Mouse (Mus musculus): ENCODE data around the gene Syn2.
"Not testable (repeated sequence)": the region's sequence is repeated elsewhere in the genome, so short reads cannot be mapped to it uniquely, and the experiment has no call there.

Gene Syn2

DNA sequence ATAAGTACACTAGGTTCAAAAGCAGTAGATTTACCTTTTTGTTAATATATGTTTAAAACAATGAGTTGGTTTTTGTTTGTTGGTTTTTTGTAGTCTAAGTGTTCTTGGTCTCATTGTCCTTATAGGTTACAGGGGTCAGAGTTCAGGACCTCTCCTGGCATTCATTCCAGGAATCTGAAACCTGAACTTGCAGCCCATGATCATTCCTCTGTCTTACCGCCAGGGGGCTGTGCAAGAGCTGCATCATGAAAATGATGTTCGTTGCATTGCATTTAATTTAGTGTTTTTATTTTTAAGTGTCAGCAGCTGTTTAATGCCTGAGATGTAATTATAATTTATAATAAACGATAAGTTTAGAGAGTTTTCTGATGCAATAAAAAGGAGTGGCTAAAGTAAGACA is 40.1 kb downstream of the Syn2 start:
- DNase-seq (ENCODE audit: low spot score) = peak; percentile 1

- DNase-seq (ENCODE audit: low spot score) = peak; percentile 7
Measured at GRCm38 (mm10) chr6:115178826-115179225, 44.1 kb downstream of the Syn2 start.

DNA sequence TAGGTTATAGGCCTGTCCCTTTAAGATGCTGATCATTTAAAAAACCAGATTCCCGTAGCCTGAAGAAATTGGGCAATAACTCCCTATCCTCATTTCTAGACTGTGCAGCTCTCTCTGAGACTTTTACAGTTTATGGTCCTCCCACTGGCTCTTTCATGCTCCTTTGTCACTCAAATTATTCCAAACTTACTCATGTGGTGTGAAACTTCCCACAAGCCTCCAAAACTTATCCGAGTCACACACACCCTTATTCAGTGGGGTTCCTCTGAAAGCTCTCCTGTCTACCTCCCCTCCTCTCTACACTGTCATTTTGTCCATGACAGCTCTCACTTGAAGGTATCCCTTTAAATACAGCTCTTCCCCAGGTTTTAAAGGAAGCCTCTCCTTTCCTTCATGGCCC is 46.4 kb downstream of the Syn2 start:
- DNase-seq (ENCODE audit: low spot score) = no peak

- no peak for DNase-seq (ENCODE audit: low spot score)
Measured at GRCm38 (mm10) chr6:115191111-115191510, 56.4 kb downstream of the Syn2 start.

GRCm38 (mm10) chr6:115200753-115201152 is 66.1 kb downstream of the Syn2 start:
- no peak for DNase-seq (ENCODE audit: low spot score)

GRCm38 (mm10) chr6:115203029-115203428 is 68.3 kb downstream of the Syn2 start:
- DNase-seq (ENCODE audit: low spot score) = no peak

- DNase-seq (ENCODE audit: low spot score) = no peak
Measured at GRCm38 (mm10) chr6:115210187-115210586, 75.5 kb downstream of the Syn2 start.

GRCm38 (mm10) chr6:115210820-115211219 is 76.1 kb downstream of the Syn2 start:
- DNase-seq (ENCODE audit: low spot score) = no peak

- DNase-seq (ENCODE audit: low spot score) = peak; percentile 55
Measured at GRCm38 (mm10) chr6:115212132-115212903, 77.6 kb downstream of the Syn2 start.

DNA sequence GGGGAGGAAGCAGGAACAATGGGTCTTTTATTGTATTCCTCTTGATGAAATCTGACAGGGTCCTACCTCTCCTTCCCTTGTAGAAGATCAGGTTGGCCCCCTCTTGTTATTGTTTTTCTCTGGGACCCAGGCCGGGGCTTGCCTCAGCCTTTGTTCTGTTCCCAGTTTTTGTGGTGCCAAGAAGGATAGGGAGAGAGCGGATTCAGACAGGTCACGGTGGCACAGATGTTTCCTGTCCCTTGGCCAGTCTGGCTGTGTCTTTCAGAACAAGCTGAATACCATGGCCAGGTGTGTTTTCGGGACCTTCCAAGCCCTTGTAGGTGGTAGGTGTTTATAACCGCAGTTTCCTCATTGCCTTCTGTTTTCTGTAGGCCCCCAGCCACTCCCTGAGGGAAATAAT is 78.4 kb downstream of the Syn2 start:
- no peak for DNase-seq (ENCODE audit: low spot score)

DNA sequence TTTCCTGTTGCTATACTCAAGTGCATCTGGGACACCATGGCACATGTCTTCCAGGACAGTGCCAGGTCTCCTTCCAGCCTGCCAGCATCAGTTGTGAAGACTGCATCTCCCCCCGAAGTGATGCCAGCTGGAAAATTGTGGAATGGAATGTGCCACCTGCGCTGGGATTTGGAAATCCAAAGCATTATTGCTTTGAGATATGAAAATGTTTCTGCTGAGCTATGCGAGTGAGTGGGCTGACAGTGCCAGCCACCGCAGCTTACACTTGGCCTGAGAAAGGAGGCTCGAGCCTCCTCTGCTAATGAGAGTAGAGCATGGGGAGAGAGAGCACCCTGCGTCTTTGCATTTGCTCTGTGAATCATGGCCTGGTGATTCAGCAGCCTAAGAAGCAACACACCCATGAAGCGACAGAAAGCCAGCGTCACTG is 86.5 kb downstream of the Syn2 start:
- no peak for DNase-seq (ENCODE audit: low spot score)

DNA sequence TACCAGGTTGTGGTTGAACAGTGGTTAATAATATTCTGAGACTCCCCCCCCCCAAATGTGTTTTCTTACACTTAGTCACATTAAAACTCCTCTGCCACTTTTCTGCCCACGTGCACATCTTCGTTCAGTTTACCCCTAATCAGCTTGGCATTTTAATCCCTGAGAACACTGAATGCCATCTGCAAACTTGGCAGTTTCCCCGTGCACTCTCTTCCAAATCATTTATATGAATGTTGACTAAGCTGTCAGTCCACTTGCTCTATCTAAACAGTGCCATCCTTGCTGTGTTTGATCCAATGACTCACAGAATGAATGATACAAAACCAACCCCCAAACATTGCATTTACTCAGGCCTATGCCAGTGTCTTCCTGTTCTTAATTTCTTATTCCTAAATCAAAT is 90.8 kb downstream of the Syn2 start:
- no peak for DNase-seq (ENCODE audit: low spot score)

GRCm38 (mm10) chr6:115227043-115227442 is 92.3 kb downstream of the Syn2 start, which contains the start of gene Gm17482:
Gm17482 (plus strand) TSS chr6:115227343.
- DNase-seq (ENCODE audit: low spot score) = no peak

DNA sequence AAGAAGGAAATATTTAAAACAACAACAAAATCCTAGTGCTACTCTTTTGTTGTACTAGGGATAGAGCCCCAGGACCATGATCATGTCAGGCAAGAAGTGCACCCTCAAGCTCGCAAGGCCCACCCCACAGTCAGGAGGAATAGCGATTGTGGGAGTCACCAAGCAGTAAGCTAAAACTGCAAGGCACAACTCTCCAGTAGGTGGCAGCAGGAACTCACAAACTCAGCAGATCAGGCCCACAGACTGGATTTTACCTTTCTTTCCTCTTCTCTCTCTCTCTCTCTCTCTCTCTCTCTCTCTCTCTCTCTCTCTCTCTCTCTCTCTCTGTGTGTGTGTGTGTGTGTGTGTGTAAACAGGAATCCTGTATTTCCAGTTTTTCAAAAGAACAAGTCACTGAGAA is 92.8 kb downstream of the Syn2 start:
- DNase-seq (ENCODE audit: low spot score) = peak; percentile 80

GRCm38 (mm10) chr6:115230557-115230956 is 95.9 kb downstream of the Syn2 start:
- DNase-seq (ENCODE audit: low spot score) = no peak

- no peak for DNase-seq (ENCODE audit: low spot score)
Measured at GRCm38 (mm10) chr6:115231836-115232235, 97.1 kb downstream of the Syn2 start.

DNA sequence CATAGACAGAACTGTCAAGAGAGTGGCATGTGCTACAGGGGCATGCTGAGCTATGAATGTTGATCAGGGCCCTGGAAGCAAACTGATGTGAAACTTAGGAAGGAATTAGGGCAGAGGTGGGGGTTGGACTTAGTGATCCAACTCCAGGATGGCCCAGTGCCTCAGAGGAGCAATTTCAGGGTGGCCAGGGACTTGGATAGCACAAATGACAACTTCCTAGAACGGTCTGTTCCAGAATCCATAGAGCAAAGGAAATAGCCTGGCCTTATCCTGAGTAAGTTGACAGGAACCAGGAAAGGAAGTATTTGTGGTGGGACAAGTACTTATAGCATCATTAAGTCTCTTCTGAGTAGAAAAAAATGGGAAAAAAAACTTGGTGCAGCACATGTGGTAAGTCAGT is 97.9 kb downstream of the Syn2 start:
- no peak for DNase-seq (ENCODE audit: low spot score)

GRCm38 (mm10) chr6:115238031-115239027 is 103.6 kb downstream of the Syn2 start:
- peak; percentile 48 for DNase-seq (ENCODE audit: low spot score)

GRCm38 (mm10) chr6:115239335-115239734 is 104.6 kb downstream of the Syn2 start:
- DNase-seq (ENCODE audit: low spot score) = no peak

DNA sequence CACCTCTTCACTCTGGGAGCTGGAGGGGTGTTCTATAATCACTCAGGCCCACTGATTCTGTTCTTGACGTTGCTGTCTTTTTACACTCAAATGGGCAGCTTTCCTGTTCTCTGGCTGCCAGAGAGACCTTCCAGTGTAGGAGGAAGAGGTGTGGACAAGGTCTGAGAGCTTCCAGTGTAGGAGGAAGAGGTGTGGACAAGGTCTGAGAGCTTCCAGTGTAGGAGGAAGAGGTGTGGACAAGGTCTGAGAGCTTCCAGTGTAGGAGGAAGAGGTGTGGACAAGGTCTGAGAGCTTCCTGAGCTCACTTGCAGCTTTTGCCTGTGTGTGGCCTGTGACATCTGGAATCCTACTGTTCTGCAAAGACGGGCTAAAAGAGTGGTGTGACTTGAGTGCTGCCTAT is 105.7 kb downstream of the Syn2 start:
- DNase-seq (ENCODE audit: low spot score) = not testable (repeated sequence)

DNA sequence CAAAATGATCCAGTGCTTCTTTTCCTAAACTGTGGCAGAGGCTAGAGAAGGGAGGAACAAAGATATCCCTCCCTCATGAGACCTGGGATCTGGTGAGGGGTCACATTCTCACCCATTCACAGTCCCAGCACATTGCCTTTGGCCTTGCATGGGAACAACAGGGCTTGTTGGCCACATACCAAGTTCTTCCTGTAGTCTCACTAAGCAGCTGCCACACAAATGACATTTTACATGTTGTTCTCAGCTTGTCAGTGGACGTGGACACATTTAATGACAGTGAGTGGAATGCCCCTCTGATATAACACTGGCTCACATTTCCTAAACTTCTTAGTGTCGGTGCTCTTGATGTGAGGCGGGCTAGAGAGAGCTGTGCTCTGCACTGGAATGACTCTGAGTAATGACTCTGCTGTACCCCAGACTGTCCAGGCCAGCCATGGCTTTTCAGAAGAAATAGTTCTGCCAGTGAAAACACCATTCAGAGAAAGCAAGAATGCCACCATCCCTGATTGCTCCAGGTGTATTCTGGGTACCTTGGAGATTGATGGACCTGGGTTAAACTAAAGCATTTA is 106.5 kb downstream of the Syn2 start:
- DNase-seq (ENCODE audit: low spot score) = no peak

GRCm38 (mm10) chr6:115241939-115242338 is 107.2 kb downstream of the Syn2 start:
- no peak for DNase-seq (ENCODE audit: low spot score)

- DNase-seq (ENCODE audit: low spot score) = no peak
Measured at GRCm38 (mm10) chr6:115244222-115244621, 109.5 kb downstream of the Syn2 start.

Data from lung, postnatal 25 days (tissue).